Mouse (Mus musculus): ENCODE results near the gene Atraid. TPM values are rescaled to one million over a fixed set of nuclear protein-coding genes. Genes with fewer than 3 reads are reported as not detected.
"Not testable (repeated sequence)": the region's sequence is repeated elsewhere in the genome, so short reads cannot be mapped to it uniquely, and the experiment has no call there.

Atraid gene
- total and polyA plus RNA-seq, 2 experiments from 2014 or later: 166 to 177 TPM

DNA sequence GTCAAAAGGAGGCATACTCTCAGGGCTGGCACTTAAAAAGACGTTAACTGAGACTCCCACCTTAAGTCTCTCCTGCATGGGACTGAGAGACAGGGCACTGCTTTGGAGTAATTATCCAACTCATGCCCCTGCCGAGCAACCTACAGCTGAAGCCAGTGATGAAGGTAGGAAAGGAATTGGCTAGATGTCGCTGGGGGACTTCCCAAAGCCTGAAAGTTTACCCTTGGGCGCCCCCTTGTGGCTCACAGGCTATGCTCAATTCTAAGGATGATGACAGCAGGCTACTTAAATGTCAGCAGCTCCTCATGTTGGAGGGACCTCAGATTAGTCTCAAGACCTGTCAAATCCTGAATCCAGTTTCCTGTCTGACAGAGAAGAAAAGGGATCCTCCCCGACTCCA, 43.9 kb upstream of the Atraid start:
- DNase-seq (ENCODE audit: low spot score): peak; percentile 76
- Histone ChIP-seq H3K36me3 (replicated peaks; ENCODE audit: control insufficient read depth, insufficient read depth, low read length) (no peaks in the 10 kb centered on the region), H3K27me3 (ENCODE audit: control insufficient read depth, insufficient read depth, low read length) (no peaks in the 10 kb centered on the region), H3K9me3 (replicated peaks; ENCODE audit: control insufficient read depth, low read length) (no peaks in the 10 kb centered on the region), H3K27ac (ENCODE audit: low read depth) (no peak overlapping the region), H3K9ac (replicated peaks; ENCODE audit: low read depth, low read length) (no peak overlapping the region), H3K4me2 (ENCODE audit: low read depth, low read length) (no peak overlapping the region), H3K4me1 (ENCODE audit: control insufficient read depth, insufficient read depth) (no peaks in the 10 kb centered on the region), H3K4me3 (ENCODE audit: low read depth, low read length) (no peak overlapping the region)
- WGBS: under 1% methylated on average over 5 of the region's 5 CpGs
- no peak for TF ChIP-seq EP300 (IDR thresholded peaks at IDR 0.05; ENCODE audit: low read depth)
- peak; percentile 90 for TF ChIP-seq CTCF (IDR thresholded peaks at IDR 0.05; ENCODE audit: low read depth)
- peak; percentile 79 for ATAC-seq (ENCODE audit: insufficient read depth, low read depth)

DNA sequence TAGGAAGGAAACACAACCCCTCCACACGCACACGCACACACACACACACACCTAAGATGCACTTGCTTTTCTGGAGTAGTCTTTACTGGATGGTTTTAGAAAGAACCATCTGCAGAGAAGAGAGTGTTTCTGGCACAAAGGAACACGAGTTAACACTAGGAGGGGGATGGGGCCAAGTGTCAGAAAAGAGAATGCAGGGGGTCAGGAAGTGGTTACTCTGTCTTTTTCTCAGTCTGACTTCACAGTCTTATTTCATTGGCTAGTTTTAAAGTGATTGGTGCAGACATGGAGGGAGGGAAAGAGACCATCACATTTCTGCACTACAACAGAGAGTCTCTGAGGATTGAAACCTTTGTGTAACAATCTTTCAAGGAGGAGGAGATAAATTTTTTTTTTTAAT, 35.4 kb upstream of the Atraid start:
- H3K4me1 ChIP-seq (ENCODE audit: control insufficient read depth, insufficient read depth): 0 out of 2 replicates have a peak, but pooled peaks cover 5% of the 10 kb centered on the region
- no peaks in the 10 kb centered on the region for H3K27me3 ChIP-seq (ENCODE audit: control insufficient read depth, insufficient read depth, low read length)
- no peak for ATAC-seq (ENCODE audit: insufficient read depth, low read depth)
- no peak overlapping the region for H3K9ac ChIP-seq (replicated peaks; ENCODE audit: low read depth, low read length)
- DNase-seq (ENCODE audit: low spot score): no peak
- TF ChIP-seq EP300 (IDR thresholded peaks at IDR 0.05; ENCODE audit: low read depth) (no peak), CTCF (IDR thresholded peaks at IDR 0.05; ENCODE audit: low read depth) (no peak)
- WGBS: 64% methylated on average over 3 of the region's 3 CpGs
- H3K36me3 ChIP-seq (replicated peaks; ENCODE audit: control insufficient read depth, insufficient read depth, low read length): no peaks in the 10 kb centered on the region
- H3K9me3 ChIP-seq (replicated peaks; ENCODE audit: control insufficient read depth, low read length): no peaks in the 10 kb centered on the region
- no peak overlapping the region for H3K4me2 ChIP-seq (ENCODE audit: low read depth, low read length)
- H3K4me3 ChIP-seq (ENCODE audit: low read depth, low read length): no peak overlapping the region
- H3K27ac ChIP-seq (ENCODE audit: low read depth): no peak overlapping the region

DNA sequence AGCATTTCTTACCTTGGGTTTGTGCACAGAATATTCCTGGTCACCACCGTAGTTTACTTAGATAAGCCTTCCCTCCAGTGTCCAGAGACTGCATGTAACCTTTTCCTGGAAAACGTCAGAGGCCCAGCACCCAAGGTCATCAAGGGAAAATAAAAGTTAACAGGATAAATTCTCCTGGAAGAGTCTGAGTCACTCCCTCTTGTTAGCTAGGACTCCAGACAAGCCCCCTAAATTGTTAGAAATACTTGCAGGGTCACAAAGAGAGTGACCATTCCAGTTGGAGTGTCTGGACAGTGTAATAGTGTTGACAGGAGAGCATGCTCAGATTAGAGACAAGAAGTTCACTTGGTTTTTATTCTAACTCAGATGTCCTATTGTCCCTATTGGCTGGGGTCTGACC, 32.2 kb upstream of the Atraid start:
- peak; percentile 83 for ATAC-seq (ENCODE audit: insufficient read depth, low read depth)
- TF ChIP-seq CTCF (IDR thresholded peaks at IDR 0.05; ENCODE audit: low read depth) (no peak), EP300 (IDR thresholded peaks at IDR 0.05; ENCODE audit: low read depth) (no peak)
- Histone ChIP-seq H3K4me2 (ENCODE audit: low read depth, low read length) (no peak overlapping the region), H3K36me3 (replicated peaks; ENCODE audit: control insufficient read depth, insufficient read depth, low read length) (no peaks in the 10 kb centered on the region), H3K27me3 (ENCODE audit: control insufficient read depth, insufficient read depth, low read length) (no peaks in the 10 kb centered on the region), H3K4me3 (ENCODE audit: low read depth, low read length) (no peak overlapping the region), H3K4me1 (ENCODE audit: control insufficient read depth, insufficient read depth) (0 out of 2 replicates have a peak, but pooled peaks cover 5% of the 10 kb centered on the region), H3K9ac (replicated peaks; ENCODE audit: low read depth, low read length) (no peak overlapping the region), H3K9me3 (replicated peaks; ENCODE audit: control insufficient read depth, low read length) (no peaks in the 10 kb centered on the region), H3K27ac (ENCODE audit: low read depth) (peak overlapping the region; percentile 43; the same call in 1 of the 2 replicates)
- DNase-seq (ENCODE audit: low spot score): peak; percentile 57
- 7% methylated on average over 2 of the region's 2 CpGs for WGBS

DNA sequence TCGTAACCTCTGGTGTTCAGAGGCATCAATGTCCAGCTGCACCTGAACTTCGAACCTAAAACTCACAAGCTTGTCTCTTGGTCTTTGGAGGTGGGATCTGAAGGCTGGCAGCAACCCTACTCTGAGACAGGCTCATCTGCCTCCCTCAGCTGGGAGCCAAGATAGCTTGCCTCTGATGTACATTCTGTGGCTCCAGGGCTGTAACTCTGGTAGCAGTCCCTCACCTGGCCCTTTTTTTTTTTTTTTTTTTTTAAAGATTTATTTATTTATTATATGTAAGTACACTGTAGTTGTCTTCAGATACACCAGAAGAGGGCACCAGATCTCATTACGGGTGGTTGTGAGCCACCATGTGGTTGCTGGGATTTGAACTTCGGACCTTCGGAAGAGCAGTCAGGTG, 26.3 kb upstream of the Atraid start:
- not testable (repeated sequence) for H3K4me2 ChIP-seq (ENCODE audit: low read depth, low read length); H3K4me3 ChIP-seq (ENCODE audit: low read depth, low read length); H3K27me3 ChIP-seq (ENCODE audit: control insufficient read depth, insufficient read depth, low read length); H3K4me1 ChIP-seq (ENCODE audit: control insufficient read depth, insufficient read depth); H3K27ac ChIP-seq (ENCODE audit: low read depth); H3K9me3 ChIP-seq (replicated peaks; ENCODE audit: control insufficient read depth, low read length); H3K36me3 ChIP-seq (replicated peaks; ENCODE audit: control insufficient read depth, insufficient read depth, low read length); ATAC-seq (ENCODE audit: insufficient read depth, low read depth); DNase-seq (ENCODE audit: low spot score); H3K9ac ChIP-seq (replicated peaks; ENCODE audit: low read depth, low read length)
- WGBS: 83% methylated on average over 4 of the region's 5 CpGs

DNA sequence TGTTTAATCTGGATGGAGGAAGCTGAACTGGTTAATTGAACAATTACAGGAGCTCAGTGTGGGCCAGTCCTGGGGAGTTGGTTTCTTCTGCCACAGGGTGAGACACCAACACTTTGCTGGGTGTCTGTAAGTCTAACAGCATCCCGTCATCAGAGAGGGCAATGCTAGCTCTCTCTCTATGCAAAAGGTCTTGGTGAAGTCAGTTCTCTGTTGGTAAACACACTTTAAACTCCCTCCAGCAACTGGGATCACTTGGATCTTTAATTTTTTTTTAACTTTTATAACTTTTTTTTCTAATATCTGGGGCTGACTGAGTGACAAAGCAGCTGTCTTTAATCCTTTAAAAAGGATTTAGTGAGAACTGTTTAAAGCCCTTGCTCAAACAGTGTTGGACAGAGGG, 25.4 kb upstream of the Atraid start:
- H3K4me3 ChIP-seq (ENCODE audit: low read depth, low read length): no peak overlapping the region
- no peaks in the 10 kb centered on the region for H3K36me3 ChIP-seq (replicated peaks; ENCODE audit: control insufficient read depth, insufficient read depth, low read length)
- no peaks in the 10 kb centered on the region for H3K27me3 ChIP-seq (ENCODE audit: control insufficient read depth, insufficient read depth, low read length)
- ATAC-seq (ENCODE audit: insufficient read depth, low read depth) (no peak), DNase-seq (ENCODE audit: low spot score) (no peak)
- H3K9ac ChIP-seq (replicated peaks; ENCODE audit: low read depth, low read length): no peak overlapping the region
- H3K27ac ChIP-seq (ENCODE audit: low read depth): no peak overlapping the region
- WGBS: 66% methylated on average over 1 of the region's 1 CpGs
- no peaks in the 10 kb centered on the region for H3K9me3 ChIP-seq (replicated peaks; ENCODE audit: control insufficient read depth, low read length)
- no peak overlapping the region for H3K4me2 ChIP-seq (ENCODE audit: low read depth, low read length)
- TF ChIP-seq EP300 (IDR thresholded peaks at IDR 0.05; ENCODE audit: low read depth): no peak
- no peak for TF ChIP-seq CTCF (IDR thresholded peaks at IDR 0.05; ENCODE audit: low read depth)
- no peaks in the 10 kb centered on the region for H3K4me1 ChIP-seq (ENCODE audit: control insufficient read depth, insufficient read depth)

DNA sequence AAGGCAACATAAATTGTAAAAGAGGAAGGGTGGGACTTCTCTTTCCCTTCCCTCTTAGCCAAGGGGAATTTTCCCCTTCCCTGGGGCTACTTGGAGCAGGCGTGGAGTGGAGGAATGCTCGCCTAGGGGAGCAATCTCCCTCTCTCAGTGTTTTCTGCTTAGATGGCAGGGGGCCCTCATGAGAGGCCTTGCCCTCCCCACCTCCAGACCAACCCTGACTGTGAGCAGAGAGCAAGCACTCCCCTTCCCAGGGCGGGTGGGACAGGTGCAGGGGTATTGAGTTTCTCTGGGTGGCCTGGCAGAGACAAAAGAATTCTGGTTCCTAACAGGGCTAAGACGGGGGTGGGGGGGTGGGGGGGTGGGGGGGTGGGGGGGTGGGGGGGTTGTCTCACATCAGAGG, 24.9 kb upstream of the Atraid start:
- no peak overlapping the region for H3K4me2 ChIP-seq (ENCODE audit: low read depth, low read length)
- no peaks in the 10 kb centered on the region for H3K9me3 ChIP-seq (replicated peaks; ENCODE audit: control insufficient read depth, low read length)
- no peak overlapping the region for H3K4me3 ChIP-seq (ENCODE audit: low read depth, low read length)
- H3K27me3 ChIP-seq (ENCODE audit: control insufficient read depth, insufficient read depth, low read length): no peaks in the 10 kb centered on the region
- H3K4me1 ChIP-seq (ENCODE audit: control insufficient read depth, insufficient read depth): no peaks in the 10 kb centered on the region
- H3K9ac ChIP-seq (replicated peaks; ENCODE audit: low read depth, low read length): no peak overlapping the region
- DNase-seq (ENCODE audit: low spot score) (no peak), ATAC-seq (ENCODE audit: insufficient read depth, low read depth) (no peak)
- no peak overlapping the region for H3K27ac ChIP-seq (ENCODE audit: low read depth)
- no peaks in the 10 kb centered on the region for H3K36me3 ChIP-seq (replicated peaks; ENCODE audit: control insufficient read depth, insufficient read depth, low read length)
- 17% methylated on average over 4 of the region's 4 CpGs for WGBS
- TF ChIP-seq EP300 (IDR thresholded peaks at IDR 0.05; ENCODE audit: low read depth) (no peak), CTCF (IDR thresholded peaks at IDR 0.05; ENCODE audit: low read depth) (no peak)

All from heart, postnatal 0 days (tissue).